Mouse (Mus musculus): ENCODE data around the gene Dnajc4. TPM values are rescaled to one million over a fixed set of nuclear protein-coding genes. Genes with fewer than 3 reads are reported as not detected.

Dnajc4 gene
- total and polyA plus RNA-seq, 2 experiments from 2014 or later = 58.5 to 75.2 TPM

- Histone ChIP-seq H3K4me2 (ENCODE audit: low read depth, low read length) (peak overlapping the region; percentile 83; the same call in 1 of the 2 replicates), H3K9me3 (replicated peaks; ENCODE audit: control insufficient read depth, low read length) (no peaks in the 10 kb centered on the region), H3K36me3 (replicated peaks; ENCODE audit: control insufficient read depth, insufficient read depth, low read length) (peaks cover 23% of the 10 kb centered on the region), H3K4me1 (ENCODE audit: control insufficient read depth, insufficient read depth) (peaks cover 31% of the 10 kb centered on the region), H3K27ac (ENCODE audit: low read depth) (peak overlapping the region; percentile 28; the same call in 1 of the 2 replicates), H3K9ac (replicated peaks; ENCODE audit: low read depth, low read length) (0 out of 2 replicates have a peak overlapping the region, but pooled peaks have one; percentile 61), H3K4me3 (ENCODE audit: low read depth, low read length) (no peak overlapping the region), H3K27me3 (ENCODE audit: control insufficient read depth, insufficient read depth, low read length) (no peaks in the 10 kb centered on the region)
- 67% methylated on average over 13 of the region's 13 CpGs for WGBS
- TF ChIP-seq CTCF (IDR thresholded peaks at IDR 0.05; ENCODE audit: low read depth) (no peak), EP300 (IDR thresholded peaks at IDR 0.05; ENCODE audit: low read depth) (no peak)
- ATAC-seq (ENCODE audit: insufficient read depth, low read depth) = no peak
- no peak for DNase-seq (ENCODE audit: low spot score)
These were observed 14.4 kb downstream of the Dnajc4 start for GRCm38 (mm10) chr19:6977759-6978638.

- ATAC-seq (ENCODE audit: insufficient read depth, low read depth) (no peak), DNase-seq (ENCODE audit: low spot score) (peak; percentile 76)
- H3K9ac ChIP-seq (replicated peaks; ENCODE audit: low read depth, low read length) = peak within 1 kb of the TSS; percentile 81
- H3K36me3 ChIP-seq (replicated peaks; ENCODE audit: control insufficient read depth, insufficient read depth, low read length) = peaks cover 15% of the 10 kb centered on the region
- peak; percentile 38 for TF ChIP-seq CTCF (IDR thresholded peaks at IDR 0.05; ENCODE audit: low read depth)
- no peak for TF ChIP-seq EP300 (IDR thresholded peaks at IDR 0.05; ENCODE audit: low read depth)
- peak within 1 kb of the TSS; percentile 86 for H3K27ac ChIP-seq (ENCODE audit: low read depth)
- no peaks in the 10 kb centered on the region for H3K9me3 ChIP-seq (replicated peaks; ENCODE audit: control insufficient read depth, low read length)
- H3K27me3 ChIP-seq (ENCODE audit: control insufficient read depth, insufficient read depth, low read length) = no peaks in the 10 kb centered on the region
- peak within 1 kb of the TSS; percentile 98 for H3K4me2 ChIP-seq (ENCODE audit: low read depth, low read length)
- peaks cover 23% of the 10 kb centered on the region for H3K4me1 ChIP-seq (ENCODE audit: control insufficient read depth, insufficient read depth)
- WGBS = 0% methylated on average over 16 of the region's 16 CpGs
- peak within 1 kb of the TSS; percentile 77 for H3K4me3 ChIP-seq (ENCODE audit: low read depth, low read length)
These were observed 16.5 kb downstream of the Dnajc4 start, which contains the start of gene Plcb3 for GRCm38 (mm10) chr19:6975537-6976521. Plcb3 (minus strand) TSS chr19:6976470.

- under 1% methylated on average over 72 of the region's 84 CpGs for WGBS
- DNase-seq (ENCODE audit: low spot score) (peak; percentile 89), ATAC-seq (ENCODE audit: insufficient read depth, low read depth) (peak; percentile 59)
- peak within 1 kb of the TSS; percentile 81 for H3K9ac ChIP-seq (replicated peaks; ENCODE audit: low read depth, low read length)
- no peak for TF ChIP-seq EP300 (IDR thresholded peaks at IDR 0.05; ENCODE audit: low read depth)
- TF ChIP-seq CTCF (IDR thresholded peaks at IDR 0.05; ENCODE audit: low read depth) = no peak
- no peaks in the 10 kb centered on the region for H3K9me3 ChIP-seq (replicated peaks; ENCODE audit: control insufficient read depth, low read length)
- peaks cover 15% of the 10 kb centered on the region for H3K36me3 ChIP-seq (replicated peaks; ENCODE audit: control insufficient read depth, insufficient read depth, low read length)
- peaks cover 30% of the 10 kb centered on the region for H3K4me1 ChIP-seq (ENCODE audit: control insufficient read depth, insufficient read depth)
- peak within 1 kb of the TSS; percentile 86 for H3K27ac ChIP-seq (ENCODE audit: low read depth)
- H3K27me3 ChIP-seq (ENCODE audit: control insufficient read depth, insufficient read depth, low read length) = no peaks in the 10 kb centered on the region
- peak within 1 kb of the TSS; percentile 77 for H3K4me3 ChIP-seq (ENCODE audit: low read depth, low read length)
- H3K4me2 ChIP-seq (ENCODE audit: low read depth, low read length) = peak within 1 kb of the TSS; percentile 98
These were observed 17.9 kb downstream of the Dnajc4 start, which contains the start of gene Ppp1r14b for GRCm38 (mm10) chr19:6974211-6975205. Ppp1r14b (plus strand) TSS chr19:6974968.

- no peaks in the 10 kb centered on the region for H3K27me3 ChIP-seq (ENCODE audit: control insufficient read depth, insufficient read depth, low read length)
- DNase-seq (ENCODE audit: low spot score) (no peak), ATAC-seq (ENCODE audit: insufficient read depth, low read depth) (no peak)
- no peak overlapping the region for H3K27ac ChIP-seq (ENCODE audit: low read depth)
- H3K4me1 ChIP-seq (ENCODE audit: control insufficient read depth, insufficient read depth) = peaks cover 23% of the 10 kb centered on the region
- H3K4me2 ChIP-seq (ENCODE audit: low read depth, low read length) = peak overlapping the region; percentile 98
- 39% methylated on average over 12 of the region's 12 CpGs for WGBS
- H3K4me3 ChIP-seq (ENCODE audit: low read depth, low read length) = peak overlapping the region; percentile 77
- H3K9ac ChIP-seq (replicated peaks; ENCODE audit: low read depth, low read length) = peak overlapping the region; percentile 81; the same call in 1 of the 2 replicates
- peaks cover 14% of the 10 kb centered on the region for H3K36me3 ChIP-seq (replicated peaks; ENCODE audit: control insufficient read depth, insufficient read depth, low read length)
- no peaks in the 10 kb centered on the region for H3K9me3 ChIP-seq (replicated peaks; ENCODE audit: control insufficient read depth, low read length)
- TF ChIP-seq EP300 (IDR thresholded peaks at IDR 0.05; ENCODE audit: low read depth) = no peak
- no peak for TF ChIP-seq CTCF (IDR thresholded peaks at IDR 0.05; ENCODE audit: low read depth)
These were observed 18.7 kb downstream of the Dnajc4 start for GRCm38 (mm10) chr19:6973581-6974190.

All from heart, postnatal 0 days (tissue).